Mouse (Mus musculus): ENCODE results near the gene Nrg4. TPM values are rescaled to one million over a fixed set of nuclear protein-coding genes. Genes with fewer than 3 reads are reported as not detected.

Nrg4 gene
- polyA plus RNA-seq, 1 experiment from 2014 or later: 1.1 TPM

- WGBS: 27% methylated on average over 7 of the region's 7 CpGs
- H3K4me2 ChIP-seq: peak overlapping the region; percentile 25
- no peak overlapping the region for H3K9ac ChIP-seq
- H3K27ac ChIP-seq: no peak overlapping the region; the same call in 1 of the 2 replicates
- no peaks in the 10 kb centered on the region for H3K36me3 ChIP-seq (replicated peaks)
- H3K27me3 ChIP-seq (replicated peaks): no peaks in the 10 kb centered on the region
- H3K4me1 ChIP-seq: peaks cover 14% of the 10 kb centered on the region
- H3K4me3 ChIP-seq: no peak overlapping the region
- ATAC-seq (replicated peaks): 0 out of 2 replicates have a peak, but pooled peaks have one; percentile 52
- H3K9me3 ChIP-seq: no peaks in the 10 kb centered on the region
These were observed 6.3 kb upstream of the Nrg4 start for GRCm38 (mm10) chr9:55332949-55333348.

- Histone ChIP-seq H3K4me1 (peaks cover 16% of the 10 kb centered on the region), H3K4me2 (peak overlapping the region; percentile 25), H3K27me3 (replicated peaks) (no peaks in the 10 kb centered on the region), H3K9me3 (no peaks in the 10 kb centered on the region), H3K4me3 (no peak overlapping the region), H3K27ac (no peak overlapping the region), H3K36me3 (replicated peaks) (no peaks in the 10 kb centered on the region), H3K9ac (no peak overlapping the region)
- no peak for ATAC-seq (replicated peaks)
- 54% methylated on average over 5 of the region's 5 CpGs for WGBS
These were observed 5.8 kb upstream of the Nrg4 start for GRCm38 (mm10) chr9:55332476-55332875.

- Histone ChIP-seq H3K4me1 (peaks cover 23% of the 10 kb centered on the region), H3K27me3 (replicated peaks) (peaks cover 5% of the 10 kb centered on the region), H3K27ac (no peak overlapping the region), H3K9ac (no peak overlapping the region), H3K36me3 (replicated peaks) (no peaks in the 10 kb centered on the region), H3K9me3 (no peaks in the 10 kb centered on the region), H3K4me3 (no peak overlapping the region), H3K4me2 (no peak overlapping the region)
- no peak for ATAC-seq (replicated peaks)
- WGBS: 83% methylated on average over 6 of the region's 6 CpGs
These were observed 2.8 kb upstream of the Nrg4 start for GRCm38 (mm10) chr9:55329401-55329800.

- no peaks in the 10 kb centered on the region for H3K36me3 ChIP-seq (replicated peaks)
- peaks cover 12% of the 10 kb centered on the region for H3K27me3 ChIP-seq (replicated peaks)
- peak overlapping the region; percentile 62 for H3K4me2 ChIP-seq
- 22% methylated on average over 14 of the region's 14 CpGs for WGBS
- no peak for ATAC-seq (replicated peaks)
- H3K9me3 ChIP-seq: no peaks in the 10 kb centered on the region
- no peak overlapping the region for H3K9ac ChIP-seq
- H3K27ac ChIP-seq: no peak overlapping the region
- peak overlapping the region; percentile 54 for H3K4me3 ChIP-seq
- peaks cover 23% of the 10 kb centered on the region for H3K4me1 ChIP-seq
These were observed 1.7 kb upstream of the Nrg4 start for GRCm38 (mm10) chr9:55328151-55328918.

- peak; percentile 47 for ATAC-seq (replicated peaks)
- Histone ChIP-seq H3K4me3 (peak overlapping the region; percentile 54), H3K27ac (peak overlapping the region; percentile 76), H3K9me3 (no peaks in the 10 kb centered on the region), H3K27me3 (replicated peaks) (peaks cover 12% of the 10 kb centered on the region), H3K4me1 (peaks cover 15% of the 10 kb centered on the region), H3K36me3 (replicated peaks) (no peaks in the 10 kb centered on the region), H3K4me2 (peak overlapping the region; percentile 62), H3K9ac (peak overlapping the region; percentile 67)
- under 1% methylated on average over 13 of the region's 13 CpGs for WGBS
These were observed 581 bp upstream of the Nrg4 start for GRCm38 (mm10) chr9:55327234-55327615.

- whole genome bisulfite sequencing: 13% methylated on average over 18 of the region's 18 CpGs
- Histone ChIP-seq H3K4me3 (peak overlapping the region; percentile 54), H3K9ac (peak overlapping the region; percentile 67), H3K9me3 (no peaks in the 10 kb centered on the region), H3K4me1 (peaks cover 12% of the 10 kb centered on the region), H3K36me3 (replicated peaks) (no peaks in the 10 kb centered on the region), H3K27ac (peak overlapping the region; percentile 76), H3K4me2 (peak overlapping the region; percentile 62), H3K27me3 (replicated peaks) (peaks cover 12% of the 10 kb centered on the region)
- no peak for ATAC-seq (replicated peaks)
These were observed 805 bp downstream of the Nrg4 start for GRCm38 (mm10) chr9:55325564-55326514.

- Histone ChIP-seq H3K4me2 (no peak overlapping the region), H3K36me3 (replicated peaks) (no peaks in the 10 kb centered on the region), H3K27ac (no peak overlapping the region), H3K9me3 (no peaks in the 10 kb centered on the region), H3K9ac (no peak overlapping the region), H3K27me3 (replicated peaks) (peaks cover 12% of the 10 kb centered on the region), H3K4me3 (no peak overlapping the region), H3K4me1 (peaks cover 12% of the 10 kb centered on the region)
- ATAC-seq (replicated peaks): no peak
- 25% methylated on average over 1 of the region's 1 CpGs for WGBS
These were observed 1.6 kb downstream of the Nrg4 start for GRCm38 (mm10) chr9:55325061-55325460.

GRCm38 (mm10) chr9:55324516-55324915, 2.1 kb downstream of the Nrg4 start:
- WGBS: 54% methylated on average over 10 of the region's 10 CpGs
- no peak for ATAC-seq (replicated peaks)
- H3K4me3 ChIP-seq: no peak overlapping the region
- H3K9ac ChIP-seq: no peak overlapping the region
- peaks cover 12% of the 10 kb centered on the region for H3K27me3 ChIP-seq (replicated peaks)
- no peaks in the 10 kb centered on the region for H3K9me3 ChIP-seq
- peaks cover 12% of the 10 kb centered on the region for H3K4me1 ChIP-seq
- no peak overlapping the region for H3K4me2 ChIP-seq
- H3K36me3 ChIP-seq (replicated peaks): no peaks in the 10 kb centered on the region
- no peak overlapping the region for H3K27ac ChIP-seq

GRCm38 (mm10) chr9:55324085-55324484, 2.6 kb downstream of the Nrg4 start:
- no peak for ATAC-seq (replicated peaks)
- peaks cover 12% of the 10 kb centered on the region for H3K27me3 ChIP-seq (replicated peaks)
- no peaks in the 10 kb centered on the region for H3K36me3 ChIP-seq (replicated peaks)
- no peaks in the 10 kb centered on the region for H3K9me3 ChIP-seq
- no peak overlapping the region for H3K4me3 ChIP-seq
- no peak overlapping the region for H3K4me2 ChIP-seq
- H3K9ac ChIP-seq: no peak overlapping the region
- H3K27ac ChIP-seq: no peak overlapping the region
- peaks cover 12% of the 10 kb centered on the region for H3K4me1 ChIP-seq
- 53% methylated on average over 8 of the region's 8 CpGs for WGBS

- Histone ChIP-seq H3K4me3 (no peak overlapping the region), H3K9me3 (no peaks in the 10 kb centered on the region), H3K9ac (no peak overlapping the region), H3K4me1 (peaks cover 7% of the 10 kb centered on the region), H3K36me3 (replicated peaks) (no peaks in the 10 kb centered on the region), H3K4me2 (no peak overlapping the region), H3K27me3 (replicated peaks) (peaks cover 12% of the 10 kb centered on the region), H3K27ac (no peak overlapping the region)
- ATAC-seq (replicated peaks): no peak
- 80% methylated on average over 1 of the region's 1 CpGs for WGBS
These were observed 4.0 kb downstream of the Nrg4 start for GRCm38 (mm10) chr9:55322641-55323040.

GRCm38 (mm10) chr9:55313619-55314261, 12.9 kb downstream of the Nrg4 start:
- no peaks in the 10 kb centered on the region for H3K4me1 ChIP-seq
- no peak overlapping the region for H3K9ac ChIP-seq
- ATAC-seq (replicated peaks): no peak
- no peak overlapping the region for H3K4me2 ChIP-seq
- H3K36me3 ChIP-seq (replicated peaks): no peaks in the 10 kb centered on the region
- H3K27ac ChIP-seq: no peak overlapping the region
- H3K4me3 ChIP-seq: no peak overlapping the region
- H3K27me3 ChIP-seq (replicated peaks): no peaks in the 10 kb centered on the region
- WGBS: 64% methylated on average over 12 of the region's 12 CpGs
- no peaks in the 10 kb centered on the region for H3K9me3 ChIP-seq

- no peak overlapping the region for H3K4me2 ChIP-seq
- no peaks in the 10 kb centered on the region for H3K36me3 ChIP-seq (replicated peaks)
- no peak overlapping the region for H3K4me3 ChIP-seq
- 13% methylated on average over 5 of the region's 5 CpGs for WGBS
- H3K27me3 ChIP-seq (replicated peaks): no peaks in the 10 kb centered on the region
- peak; percentile 77; the same call in 1 of the 2 replicates for ATAC-seq (replicated peaks)
- no peaks in the 10 kb centered on the region for H3K4me1 ChIP-seq
- no peak overlapping the region for H3K9ac ChIP-seq
- H3K27ac ChIP-seq: no peak overlapping the region
- no peaks in the 10 kb centered on the region for H3K9me3 ChIP-seq
These were observed 15.1 kb downstream of the Nrg4 start for GRCm38 (mm10) chr9:55311560-55311959.

All from midbrain, embryonic 15.5 days (tissue).